Mouse (Mus musculus) liver, embryonic 11.5 days (tissue): Measurements from ENCODE around the gene Serf2. TPM values are rescaled to one million over a fixed set of nuclear protein-coding genes. Genes with fewer than 3 reads are reported as not detected.
"Not testable (repeated sequence)": the region's sequence is repeated elsewhere in the genome, so short reads cannot be mapped to it uniquely, and the experiment has no call there.

Experiments used
- ATAC-seq: fragments of 200-750 bp; cut with Nextera tagmentation; replicated peaks from 2 replicates; pipeline ENCODE4 v1.8.0; 2017; ENCODE audit warnings: moderate number of reproducible peaks, mild to moderate bottlenecking, moderate TSS enrichment, moderate library complexity; ENCODE audit not compliant: low FRiP score
- DNase-seq: peaks from one replicate; pipeline ENCODE4 v3.0.0-alpha.2; 2017; ENCODE audit warnings: low spot score
- H3K27ac ChIP-seq: fragments of 300-500 bp; sonication (generic); 2 replicates; pipeline ENCODE4 v1.5.1; 2014; ENCODE audit warnings: mild to moderate bottlenecking, low read depth, low read length, control low read depth
- H3K27me3 ChIP-seq: fragments of 300-500 bp; sonication (generic); replicated peaks from 2 replicates; pipeline ENCODE4 v1.6.1; 2014; ENCODE audit warnings: low read length, mixed read lengths; ENCODE audit not compliant: control insufficient read depth, insufficient read depth
- H3K36me3 ChIP-seq: fragments of 300-500 bp; sonication (generic); 2 replicates; pipeline ENCODE4 v1.6.1; 2014; ENCODE audit warnings: mild to moderate bottlenecking, low read length, moderate library complexity, mixed read lengths; ENCODE audit not compliant: control insufficient read depth, insufficient read depth
- H3K4me1 ChIP-seq: fragments of 300-500 bp; sonication (generic); replicated peaks from 2 replicates; pipeline ENCODE4 v1.6.1; 2014; ENCODE audit warnings: low read length, mixed read lengths; ENCODE audit not compliant: control insufficient read depth, insufficient read depth
- H3K4me2 ChIP-seq: fragments of 300-500 bp; sonication (generic); 2 replicates; pipeline ENCODE4 v1.6.1; 2014; ENCODE audit warnings: mild to moderate bottlenecking, control low read depth, moderate library complexity
- H3K4me3 ChIP-seq: fragments of 300-500 bp; sonication (generic); 2 replicates; pipeline ENCODE4 v1.5.1; 2014; ENCODE audit warnings: low read depth, low read length, control low read depth
- H3K9ac ChIP-seq: fragments of 300-500 bp; sonication (generic); 2 replicates; pipeline ENCODE4 v1.6.1; 2014; ENCODE audit warnings: low read depth, low read length, control low read depth
- H3K9me3 ChIP-seq: fragments of 300-500 bp; sonication (generic); 2 replicates; pipeline ENCODE4 v1.6.1; 2016; ENCODE audit warnings: low read length, inconsistent platforms, mixed read lengths; ENCODE audit not compliant: control insufficient read depth
- WGBS: fragments of 180-500 bp; shearing (Covaris S2); extraction: QIAGEN DNeasy Blood & Tissue Kit; methylation state at CpG from one replicate; pipeline ENCODE4 v1.1.7; 2014; 5-methylcytosine and 5-hydroxymethylcytosine counted together
- polyA plus RNA-seq: library from polyadenylated mRNA; unstranded; fragments of >200 nt; fragmentation: Nextera tagmentation; extraction: Ambion mirVana; gene quantifications from 2 replicates; pipeline ENCODE4 v1.2.1, GENCODE M21; 2014

The Serf2 gene
- polyA plus RNA-seq, 1 experiment from 2014 or later, result 481 TPM

- Histone ChIP-seq H3K4me3 (no peak overlapping the region), H3K9ac (no peak overlapping the region), H3K9me3 (no peaks in the 10 kb centered on the region), H3K27me3 (no peaks in the 10 kb centered on the region), H3K4me2 (no peak overlapping the region), H3K27ac (no peak overlapping the region), H3K36me3 (peaks cover 20% of the 10 kb centered on the region), H3K4me1 (peaks cover 22% of the 10 kb centered on the region)
- ATAC-seq (no peak), DNase-seq (no peak)
- WGBS, result 73% methylated on average over 4 of the region's 4 CpGs
Observed at GRCm38 (mm10) chr2:121452361-121452760, 3.4 kb downstream of the Serf2 start.

- WGBS, result 70% methylated on average over 4 of the region's 4 CpGs
- Histone ChIP-seq H3K36me3 (peaks cover 20% of the 10 kb centered on the region), H3K9ac (no peak within 1 kb of the TSS), H3K4me1 (peaks cover 22% of the 10 kb centered on the region), H3K9me3 (no peaks in the 10 kb centered on the region), H3K27ac (no peak within 1 kb of the TSS), H3K4me3 (no peak within 1 kb of the TSS), H3K27me3 (no peaks in the 10 kb centered on the region), H3K4me2 (no peak within 1 kb of the TSS)
- DNase-seq (no peak), ATAC-seq (no peak)
Observed at GRCm38 (mm10) chr2:121452990-121453389, 4.0 kb downstream of the Serf2 start, which contains the start of gene Hypk. Gene Hypk, plus strand, starts transcription at chr2:121453290.

DNA sequence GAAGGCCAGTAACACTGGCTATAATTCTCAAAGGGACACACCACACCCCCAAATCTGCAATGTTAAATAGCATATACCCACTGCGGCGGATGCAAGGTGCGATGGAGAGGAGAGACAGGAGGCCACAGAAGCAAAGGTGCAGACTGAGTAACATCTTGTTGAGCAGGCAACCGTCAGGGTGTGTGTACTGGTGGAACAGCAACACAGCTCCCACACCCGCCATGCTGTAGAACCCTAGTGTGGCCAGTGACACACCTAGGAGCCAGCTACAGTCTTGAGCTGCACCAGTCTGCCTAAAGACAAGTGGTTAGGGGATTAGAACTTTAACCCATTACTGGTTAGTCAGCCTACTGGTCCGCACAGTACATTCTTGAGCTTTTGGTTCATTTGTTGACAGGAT lies 4.9 kb downstream of the Serf2 start:
- WGBS, result 88% methylated on average over 6 of the region's 6 CpGs
- peaks cover 26% of the 10 kb centered on the region for H3K36me3 ChIP-seq
- H3K27ac ChIP-seq, result no peak overlapping the region

GRCm38 (mm10) chr2:121455534-121455933 lies 6.5 kb downstream of the Serf2 start:
- no peaks in the 10 kb centered on the region for H3K9me3 ChIP-seq
- no peak overlapping the region for H3K4me3 ChIP-seq
- H3K27ac ChIP-seq, result no peak overlapping the region
- peaks cover 24% of the 10 kb centered on the region for H3K4me1 ChIP-seq
- 81% methylated on average over 5 of the region's 5 CpGs for WGBS
- DNase-seq, result no peak
- H3K27me3 ChIP-seq, result no peaks in the 10 kb centered on the region
- ATAC-seq, result no peak
- H3K4me2 ChIP-seq, result no peak overlapping the region
- H3K36me3 ChIP-seq, result peaks cover 26% of the 10 kb centered on the region
- H3K9ac ChIP-seq, result no peak overlapping the region

More for the DNA sequence above, 4.9 kb downstream of the Serf2 start:
- Histone ChIP-seq H3K9ac (no peak overlapping the region), H3K4me2 (no peak overlapping the region), H3K4me3 (no peak overlapping the region), H3K9me3 (no peaks in the 10 kb centered on the region), H3K4me1 (peaks cover 27% of the 10 kb centered on the region), H3K27me3 (no peaks in the 10 kb centered on the region)
- ATAC-seq (no peak), DNase-seq (no peak)

- DNase-seq (peak; percentile 91), ATAC-seq (peak; percentile 93)
- Histone ChIP-seq H3K27me3 (no peaks in the 10 kb centered on the region), H3K27ac (peak within 1 kb of the TSS; percentile 85), H3K4me2 (peak within 1 kb of the TSS; percentile 81), H3K36me3 (peaks cover 20% of the 10 kb centered on the region), H3K9me3 (no peaks in the 10 kb centered on the region), H3K9ac (peak within 1 kb of the TSS; percentile 84), H3K4me1 (peaks cover 17% of the 10 kb centered on the region), H3K4me3 (peak within 1 kb of the TSS; percentile 85)
- WGBS, result 3% methylated on average over 41 of the region's 41 CpGs
Observed at GRCm38 (mm10) chr2:121456692-121457642, 8.0 kb downstream of the Serf2 start, which contains the start of gene Serinc4. Gene Serinc4, minus strand, starts transcription at chr2:121456781.

GRCm38 (mm10) chr2:121460071-121460470 lies 11.1 kb downstream of the Serf2 start:
- Histone ChIP-seq H3K4me1 (peaks cover 17% of the 10 kb centered on the region), H3K4me2 (no peak overlapping the region), H3K27ac (no peak overlapping the region), H3K36me3 (peaks cover 6% of the 10 kb centered on the region), H3K9me3 (no peaks in the 10 kb centered on the region), H3K27me3 (no peaks in the 10 kb centered on the region), H3K9ac (no peak overlapping the region), H3K4me3 (no peak overlapping the region)
- ATAC-seq (no peak), DNase-seq (no peak)
- WGBS, result 72% methylated on average over 2 of the region's 2 CpGs

DNA sequence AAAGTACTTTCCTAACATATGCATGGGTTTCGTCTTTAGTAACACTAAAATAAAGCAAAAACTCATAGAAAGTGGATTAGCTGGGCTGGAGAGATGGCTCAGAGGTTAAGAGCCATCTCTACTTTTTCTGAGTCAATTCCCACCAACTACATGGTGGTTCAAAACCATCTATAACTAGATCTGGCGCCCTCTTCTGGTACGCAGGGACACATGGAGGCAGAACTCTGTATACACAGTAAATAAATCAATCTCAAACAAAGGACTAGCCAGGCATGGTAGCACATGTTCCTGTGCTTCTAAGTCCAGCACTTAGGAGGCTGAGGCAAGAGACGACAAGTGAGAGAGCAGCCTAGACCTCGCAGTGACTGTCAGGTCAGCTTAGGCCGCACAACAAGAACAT lies 20.0 kb downstream of the Serf2 start:
- H3K9me3 ChIP-seq, ATAC-seq, H3K27ac ChIP-seq, H3K4me2 ChIP-seq, H3K9ac ChIP-seq, H3K4me3 ChIP-seq, H3K36me3 ChIP-seq, H3K4me1 ChIP-seq, DNase-seq, H3K27me3 ChIP-seq: not testable (repeated sequence)
- 83% methylated on average over 1 of the region's 6 CpGs for WGBS

- 95% methylated on average over 3 of the region's 3 CpGs for WGBS
- not testable (repeated sequence) for H3K36me3 ChIP-seq, H3K9ac ChIP-seq, H3K4me3 ChIP-seq, H3K27ac ChIP-seq, H3K9me3 ChIP-seq, H3K27me3 ChIP-seq, ATAC-seq, H3K4me1 ChIP-seq, DNase-seq, H3K4me2 ChIP-seq
Observed at GRCm38 (mm10) chr2:121472783-121473182, 23.8 kb downstream of the Serf2 start.
